Mouse (Mus musculus) MEL (cell line): Measurements from ENCODE around the gene Ttyh2. TPM values are rescaled to one million over a fixed set of nuclear protein-coding genes. Genes with fewer than 3 reads are reported as not detected.

ENCODE experiments used
- DNase-seq: peaks from one replicate; pipeline ENCODE4 v3.0.0; 2011; ENCODE audit warnings: low read depth, low spot score
- H3K27ac ChIP-seq: 2 replicates; pipeline ENCODE4 v1.5.1; 2012; ENCODE audit warnings: low read depth, mild to moderate bottlenecking, control low read depth, low read length, moderate library complexity; ENCODE audit not compliant: control insufficient read depth
- H3K27me3 ChIP-seq, 2 experiments: fragments of 150-350 bp in 1 of 2; sonication (generic) in 1 of 2; 2 replicates each; pipeline ENCODE4 v1.6.1; 2012; ENCODE audit warnings: low read length in 2 of 2, mild to moderate bottlenecking in 2 of 2, improper control_type of control experiment in 1 of 2, moderate library complexity in 1 of 2; ENCODE audit not compliant: insufficient read depth in 2 of 2, control insufficient read depth in 1 of 2
- H3K36me3 ChIP-seq, 2 experiments: 2 replicates each; pipeline ENCODE4 v1.6.1; 2012 to 2014; ENCODE audit warnings: low read length in 2 of 2, improper control_type of control experiment in 1 of 2, inconsistent platforms in 1 of 2, mild to moderate bottlenecking in 1 of 2; ENCODE audit not compliant: insufficient read depth in 2 of 2, control insufficient read depth in 1 of 2
- H3K4me1 ChIP-seq, 2 experiments: fragments of 150-350 bp in 1 of 2; sonication (generic) in 1 of 2; 2 replicates each; pipeline ENCODE4 v1.6.1; 2012; ENCODE audit warnings: low read length in 2 of 2, improper control_type of control experiment in 1 of 2, mild to moderate bottlenecking in 1 of 2; ENCODE audit not compliant: insufficient read depth in 2 of 2, control insufficient read depth in 1 of 2
- H3K4me3 ChIP-seq, 2 experiments: fragments of 150-350 bp in 1 of 2; sonication (generic) in 1 of 2; 2 replicates each; pipeline ENCODE4 v1.5.1; 2012; ENCODE audit warnings: low read depth in 2 of 2, low read length in 2 of 2, mild to moderate bottlenecking in 2 of 2, moderate library complexity in 2 of 2, control low read depth in 1 of 2, improper control_type of control experiment in 1 of 2; ENCODE audit not compliant: control insufficient read depth in 1 of 2, insufficient read depth in 1 of 2
- H3K79me2 ChIP-seq: 2 replicates; pipeline ENCODE4 v1.6.1; 2012; ENCODE audit warnings: mild to moderate bottlenecking, low read length, moderate library complexity; ENCODE audit not compliant: control insufficient read depth, poor library complexity, insufficient read depth
- H3K9ac ChIP-seq: 2 replicates; pipeline ENCODE4 v1.6.1; 2012; ENCODE audit warnings: low read depth, mild to moderate bottlenecking, control low read depth, low read length, moderate library complexity; ENCODE audit not compliant: control insufficient read depth, poor library complexity, severe bottlenecking
- H3K9me3 ChIP-seq: fragments of 150-350 bp; sonication (generic); replicated peaks from 2 replicates; pipeline ENCODE4 v1.6.1; 2012; ENCODE audit warnings: mild to moderate bottlenecking, low read length, improper control_type of control experiment, moderate library complexity; ENCODE audit not compliant: insufficient read depth
- BHLHE40 ChIP-seq: IDR thresholded peaks from 2 replicates; pipeline ENCODE4 v1.6.1; 2012; ENCODE audit warnings: low read depth, mild to moderate bottlenecking, inconsistent platforms, low read length, improper control_type of control experiment, borderline replicate concordance
- CHD1 ChIP-seq: IDR thresholded peaks from 2 replicates; pipeline ENCODE4 v1.6.1; 2012; ENCODE audit warnings: low read depth, mild to moderate bottlenecking, inconsistent platforms, low read length, improper control_type of control experiment
- CHD2 ChIP-seq: IDR thresholded peaks from 2 replicates; pipeline ENCODE4 v1.6.1; 2011; ENCODE audit warnings: low read length, improper control_type of control experiment
- CTCF ChIP-seq, 3 experiments: IDR thresholded peaks in 2 of 3; conservative IDR thresholded peaks in 1 of 3; 2 replicates each; pipeline ENCODE4 v1.5.1; 2011 to 2012; ENCODE audit warnings: low read length in 3 of 3, low read depth in 2 of 3, mild to moderate bottlenecking in 2 of 3, improper control_type of control experiment in 1 of 3, inconsistent platforms in 1 of 3, mixed read lengths in 1 of 3, moderate library complexity in 1 of 3; ENCODE audit not compliant: control insufficient read depth in 1 of 3, insufficient read depth in 1 of 3, poor library complexity in 1 of 3, severe bottlenecking in 1 of 3
- E2F4 ChIP-seq: IDR thresholded peaks from 2 replicates; pipeline ENCODE4 v1.6.1; 2011; ENCODE audit warnings: low read depth, low read length, improper control_type of control experiment, borderline replicate concordance
- ELF1 ChIP-seq: IDR thresholded peaks from 2 replicates; pipeline ENCODE4 v1.6.1; 2014; ENCODE audit warnings: low read depth, mild to moderate bottlenecking, inconsistent platforms, low read length, improper control_type of control experiment, moderate library complexity
- EP300 ChIP-seq, 2 experiments: IDR thresholded peaks; 2 replicates each; pipeline ENCODE4 v1.6.1; 2011; ENCODE audit warnings: improper control_type of control experiment in 2 of 2, low read length in 2 of 2, low read depth in 1 of 2, mild to moderate bottlenecking in 1 of 2
- ETS1 ChIP-seq: IDR thresholded peaks from 2 replicates; pipeline ENCODE4 v1.6.1; 2012; ENCODE audit warnings: low read depth, mild to moderate bottlenecking, inconsistent platforms, low read length, improper control_type of control experiment, moderate library complexity
- GABPA ChIP-seq: IDR thresholded peaks from 2 replicates; pipeline ENCODE4 v1.6.1; 2012; ENCODE audit warnings: low read depth, mild to moderate bottlenecking, inconsistent platforms, low read length, improper control_type of control experiment, moderate library complexity
- GATA1 ChIP-seq: IDR thresholded peaks from 2 replicates; pipeline ENCODE4 v1.6.1; 2011; ENCODE audit warnings: low read depth, low read length, improper control_type of control experiment
- JUND ChIP-seq: IDR thresholded peaks from 2 replicates; pipeline ENCODE4 v1.6.1; 2011; ENCODE audit warnings: low read depth, mild to moderate bottlenecking, improper control_type of control experiment, low read length
- KAT2A ChIP-seq: conservative IDR thresholded peaks from 2 replicates; pipeline ENCODE4 v1.6.1; 2012; ENCODE audit warnings: low read depth, low read length, improper control_type of control experiment, inconsistent platforms
- MAX ChIP-seq: IDR thresholded peaks from 2 replicates; pipeline ENCODE4 v1.6.1; 2011; ENCODE audit warnings: low read length, improper control_type of control experiment
- MEF2A ChIP-seq: IDR thresholded peaks from 2 replicates; pipeline ENCODE4 v1.6.1; 2014; ENCODE audit warnings: low read depth, mild to moderate bottlenecking, inconsistent platforms, low read length, improper control_type of control experiment; ENCODE audit not compliant: poor library complexity, insufficient replicate concordance, severe bottlenecking; ENCODE audit errors: extremely low read depth
- MXI1 ChIP-seq: IDR thresholded peaks from 2 replicates; pipeline ENCODE4 v1.6.1; 2011; ENCODE audit warnings: mild to moderate bottlenecking, low read depth, low read length, improper control_type of control experiment
- MYB ChIP-seq: IDR thresholded peaks from 2 replicates; pipeline ENCODE4 v1.6.1; 2011; ENCODE audit warnings: mild to moderate bottlenecking, low read depth, low read length, improper control_type of control experiment
- MYC ChIP-seq: IDR thresholded peaks from 2 replicates; pipeline ENCODE4 v1.6.1; 2011; ENCODE audit warnings: low read depth, mild to moderate bottlenecking, low read length, improper control_type of control experiment, moderate library complexity
- RCOR1 ChIP-seq: IDR thresholded peaks from 2 replicates; pipeline ENCODE4 v1.6.1; 2012; ENCODE audit warnings: low read depth, mild to moderate bottlenecking, inconsistent platforms, low read length, improper control_type of control experiment
- SIN3A ChIP-seq: IDR thresholded peaks from 2 replicates; pipeline ENCODE4 v1.6.1; 2012; ENCODE audit warnings: low read length, improper control_type of control experiment, inconsistent platforms
- TAL1 ChIP-seq: IDR thresholded peaks from 2 replicates; pipeline ENCODE4 v1.6.1; 2012; ENCODE audit warnings: mild to moderate bottlenecking, inconsistent platforms, low read length, moderate library complexity, mixed read lengths
- TCF12 ChIP-seq: IDR thresholded peaks from 2 replicates; pipeline ENCODE4 v1.6.1; 2014; ENCODE audit warnings: low read depth, mild to moderate bottlenecking, inconsistent platforms, low read length, improper control_type of control experiment, moderate library complexity
- USF2 ChIP-seq, 2 experiments: IDR thresholded peaks; 2 replicates each; pipeline ENCODE4 v1.6.1; 2011 to 2012; ENCODE audit warnings: improper control_type of control experiment in 2 of 2, low read length in 2 of 2, borderline replicate concordance in 1 of 2, inconsistent platforms in 1 of 2, low read depth in 1 of 2, mild to moderate bottlenecking in 1 of 2; ENCODE audit not compliant: insufficient read depth in 1 of 2
- ZKSCAN1 ChIP-seq: IDR thresholded peaks from 2 replicates; pipeline ENCODE4 v1.6.1; 2012; ENCODE audit warnings: low read depth, mild to moderate bottlenecking, inconsistent platforms, low read length, improper control_type of control experiment, moderate library complexity
- polyA plus RNA-seq, 2 experiments: library from polyadenylated mRNA; stranded (reverse) in 1 of 2; unstranded in 1 of 2; fragments of >175 nt in 1 of 2; fragments of >200 nt in 1 of 2; gene quantifications; 2 replicates each; pipeline versions ENCODE4 v1.2.1 to v1.2.4; 2012; ENCODE audit warnings: low replicate concordance in 2 of 2, low read depth in 1 of 2; ENCODE audit not compliant: insufficient read length in 2 of 2, insufficient read depth in 1 of 2, missing spikeins in 1 of 2
- total RNA-seq: library from RNA; depleted of rRNA; stranded (reverse); fragments of 300-350 nt; gene quantifications from 2 replicates; pipeline ENCODE4 v1.2.3, GENCODE M21; 2012

Ttyh2 gene
- total and polyA plus RNA-seq, 3 experiments = 7.2 to 9.7 TPM; not detected in 1

GRCm38 (mm10) chr11:114726965-114727825 lies 52.0 kb downstream of the Ttyh2 start, which contains the start of gene Dnaic2:
Gene Dnaic2 (plus strand): TSS chr11:114727408.
- no peaks in the 10 kb centered on the region for H3K9me3 ChIP-seq

GRCm38 (mm10) chr11:114727826-114728186 lies 52.6 kb downstream of the Ttyh2 start:
- Histone ChIP-seq H3K27me3 (no peaks in the 10 kb centered on the region), H3K9ac (no peak overlapping the region), H3K4me3 (no peak overlapping the region), H3K27ac (no peak overlapping the region), H3K4me1 (peaks cover 0 to 4% of the 10 kb centered on the region in 2 experiments; a peak in 2 of 4 replicates), H3K79me2 (no peaks in the 10 kb centered on the region), H3K36me3 (no peaks in the 10 kb centered on the region), H3K9me3 (no peaks in the 10 kb centered on the region)
- TF ChIP-seq GATA1 (no peak), E2F4 (no peak), GABPA (no peak), USF2 (IDR thresholded peaks at IDR 0.05; ENCODE audit: borderline replicate concordance in 1 of 2, insufficient read depth in 1 of 2, low read depth in 1 of 2, low read length in 2 of 2) (no peak), CHD1 (no peak)
- no peak for DNase-seq

More at GRCm38 (mm10) chr11:114726965-114727825, 52.0 kb downstream of the Ttyh2 start, which contains the start of gene Dnaic2:
- H3K4me1 ChIP-seq = peaks cover 0 to 4% of the 10 kb centered on the region in 2 experiments; a peak in 2 of 4 replicates
- H3K4me3 ChIP-seq = no peak within 1 kb of the TSS
- TF ChIP-seq KAT2A (no peak), GATA1 (no peak), MXI1 (no peak), ELF1 (no peak), JUND (no peak), TCF12 (no peak), CHD2 (no peak), ZKSCAN1 (no peak), GABPA (no peak), ETS1 (no peak), MAX (no peak), SIN3A (no peak), BHLHE40 (no peak), TAL1 (no peak), MYC (no peak), CTCF (IDR thresholded peaks at IDR 0.05 in 2 of 3, conservative IDR thresholded peaks at IDR 0.05 in 1 of 3; ENCODE audit: control insufficient read depth in 1 of 3, insufficient read depth in 1 of 3, low read depth in 2 of 3, low read length in 3 of 3, poor library complexity in 1 of 3, severe bottlenecking in 1 of 3) (no peak), MYB (no peak), MEF2A (no peak), EP300 (IDR thresholded peaks at IDR 0.05; ENCODE audit: low read depth in 1 of 2, low read length in 2 of 2) (no peak), RCOR1 (no peak)
- DNase-seq = no peak
- H3K36me3 ChIP-seq = no peaks in the 10 kb centered on the region
- H3K27ac ChIP-seq = no peak within 1 kb of the TSS
- no peaks in the 10 kb centered on the region for H3K79me2 ChIP-seq
- H3K9ac ChIP-seq = no peak within 1 kb of the TSS
- H3K27me3 ChIP-seq = no peaks in the 10 kb centered on the region
